Mouse (Mus musculus) midbrain, postnatal 0 days (tissue): ENCODE measurements at regions not wholly inside any gene's neighbourhood (a gene's known extent, or its start where the extent isn't known, plus 50 kb on each side); places are given as distances from the start of the nearest gene placed in this dataset.
A peak's percentile ranks its signal among the peaks of the same experiment; 100 is the strongest.

Source experiments
- ATAC-seq: fragments of 200-750 bp; cut with Nextera tagmentation; 2 replicates; pipeline ENCODE4 v1.8.0; 2017; ENCODE audit warnings: moderate number of reproducible peaks, mild to moderate bottlenecking, moderate TSS enrichment, moderate library complexity; ENCODE audit not compliant: low FRiP score
- DNase-seq: peaks from one replicate; pipeline ENCODE4 v3.0.0-alpha.2; 2015; ENCODE audit warnings: low spot score
- H3K27ac ChIP-seq: fragments of 300-500 bp; sonication (generic); 2 replicates; pipeline ENCODE4 v1.5.1; 2014; ENCODE audit warnings: low read depth, mild to moderate bottlenecking, low read length, mixed read lengths
- H3K27me3 ChIP-seq: fragments of 300-500 bp; sonication (generic); 2 replicates; pipeline ENCODE4 v1.6.1; 2014; ENCODE audit warnings: low read length, control low read depth, mixed read lengths; ENCODE audit not compliant: insufficient read depth
- H3K36me3 ChIP-seq: fragments of 300-500 bp; sonication (generic); 2 replicates; pipeline ENCODE4 v1.6.1; 2014; ENCODE audit warnings: low read length, control low read depth, mixed read lengths; ENCODE audit not compliant: insufficient read depth
- H3K4me1 ChIP-seq: fragments of 300-500 bp; sonication (generic); 2 replicates; pipeline ENCODE4 v1.6.1; 2014; ENCODE audit warnings: mild to moderate bottlenecking, control low read depth, antibody characterized with exemption, low read length, mixed read lengths; ENCODE audit not compliant: insufficient read depth
- H3K4me2 ChIP-seq: fragments of 300-500 bp; sonication (generic); 2 replicates; pipeline ENCODE4 v1.6.1; 2014; ENCODE audit warnings: low read depth, mild to moderate bottlenecking, low read length, mixed read lengths; ENCODE audit not compliant: poor library complexity, severe bottlenecking
- H3K4me3 ChIP-seq: fragments of 300-500 bp; sonication (generic); 2 replicates; pipeline ENCODE4 v1.5.1; 2014; ENCODE audit warnings: low read depth, mild to moderate bottlenecking, low read length, moderate library complexity
- H3K9ac ChIP-seq: fragments of 300-500 bp; sonication (generic); replicated peaks from 2 replicates; pipeline ENCODE4 v1.6.1; 2014; ENCODE audit warnings: mild to moderate bottlenecking, low read length, moderate library complexity, mixed read lengths; ENCODE audit not compliant: poor library complexity, severe bottlenecking
- H3K9me3 ChIP-seq: fragments of 300-500 bp; sonication (generic); 2 replicates; pipeline ENCODE4 v1.6.1; 2016; ENCODE audit warnings: low read length, control low read depth
- CTCF ChIP-seq: IDR thresholded peaks from 2 replicates; pipeline ENCODE4 v1.5.1; 2016; ENCODE audit warnings: antibody characterized with exemption, mild to moderate bottlenecking
- WGBS: fragments of 180-500 bp; shearing (Covaris S2); extraction: QIAGEN DNeasy Blood & Tissue Kit; methylation state at CpG from one replicate; pipeline ENCODE4 v1.1.7; 2014; 5-methylcytosine and 5-hydroxymethylcytosine counted together

DNA sequence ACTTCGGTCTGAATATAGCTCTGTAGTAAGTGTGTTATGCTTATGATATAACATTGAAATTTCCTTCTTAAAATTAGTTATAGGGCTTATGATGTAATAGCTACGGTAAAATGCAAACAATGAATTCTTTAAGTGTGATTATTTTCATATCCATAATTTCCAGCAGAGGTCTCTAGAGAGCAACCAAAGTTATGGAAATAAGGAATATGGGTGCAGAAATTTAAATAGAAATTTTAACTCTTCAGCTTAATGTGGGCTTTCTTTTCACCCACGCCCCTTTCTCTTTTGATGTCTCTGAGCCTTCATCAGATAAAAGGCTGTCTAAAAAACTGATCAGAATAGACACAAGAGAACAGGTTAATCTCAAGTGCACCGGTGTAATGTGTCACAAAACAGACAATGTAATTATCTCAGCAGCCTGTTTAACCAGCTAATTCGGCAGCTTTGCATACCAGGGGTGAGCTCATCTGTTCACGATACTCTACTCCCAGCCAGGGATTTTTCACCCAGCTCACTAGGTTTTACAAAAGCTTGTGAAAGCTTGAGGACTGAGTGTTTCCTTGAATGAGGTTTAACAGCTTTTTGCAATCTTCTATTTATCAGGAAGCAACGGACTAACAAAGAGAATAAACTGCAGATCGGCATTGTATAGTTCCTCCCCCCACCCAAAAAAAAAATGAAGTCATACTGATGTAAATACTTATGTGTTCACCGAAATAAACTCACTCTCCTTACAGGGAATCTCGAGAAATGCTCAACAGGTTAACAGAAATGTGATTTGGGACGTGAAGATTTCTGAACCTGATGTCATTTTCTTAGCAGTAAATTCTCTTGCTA is 223.8 kb upstream of the Erbb4 start:
- DNase-seq (peak; percentile 57), ATAC-seq (peak; percentile 69)
- 31% methylated on average over 11 of the region's 11 CpGs for WGBS
- peak; percentile 68 for TF ChIP-seq CTCF
- H3K4me1 ChIP-seq, result no peaks in the 10 kb centered on the region
- no peaks in the 10 kb centered on the region for H3K27me3 ChIP-seq
- peak overlapping the region; percentile 12; the same call in 1 of the 2 replicates for H3K27ac ChIP-seq
- peak overlapping the region; percentile 36 for H3K4me2 ChIP-seq
- H3K36me3 ChIP-seq, result no peaks in the 10 kb centered on the region
- H3K9me3 ChIP-seq, result no peaks in the 10 kb centered on the region
- peak overlapping the region; percentile 18; the same call in 1 of the 2 replicates for H3K4me3 ChIP-seq
- no peak overlapping the region for H3K9ac ChIP-seq

- ATAC-seq (no peak), DNase-seq (no peak)
- 76% methylated on average over 3 of the region's 3 CpGs for WGBS
- Histone ChIP-seq H3K9ac (no peak overlapping the region), H3K27me3 (no peaks in the 10 kb centered on the region), H3K4me2 (no peak overlapping the region), H3K4me1 (no peaks in the 10 kb centered on the region), H3K36me3 (no peaks in the 10 kb centered on the region), H3K4me3 (no peak overlapping the region), H3K9me3 (no peaks in the 10 kb centered on the region), H3K27ac (no peak overlapping the region)
- no peak for TF ChIP-seq CTCF
Observed at GRCm38 (mm10) chr1:69329399-69329798, 221.5 kb upstream of the Erbb4 start.

DNA sequence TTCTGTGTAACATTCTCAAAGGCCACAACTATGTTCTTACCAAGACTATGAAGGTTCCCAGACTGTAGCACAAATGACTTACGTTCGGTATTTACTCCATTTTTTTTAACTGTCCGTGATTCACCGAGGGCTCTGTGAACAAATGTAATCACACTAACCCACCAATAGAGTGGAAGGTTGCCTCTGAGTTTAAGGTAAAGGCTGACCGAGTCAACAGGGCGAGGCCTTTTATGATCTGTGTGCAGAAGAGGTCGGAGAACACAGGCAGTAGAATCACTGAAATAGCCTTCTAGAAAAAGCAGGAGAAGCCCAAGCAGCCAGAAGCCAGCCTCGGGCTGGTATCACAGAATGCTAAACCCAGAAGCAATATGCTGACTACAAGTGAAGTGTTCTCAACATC is 218.9 kb upstream of the Erbb4 start:
- Histone ChIP-seq H3K9ac (no peak overlapping the region), H3K27me3 (no peaks in the 10 kb centered on the region), H3K27ac (no peak overlapping the region), H3K9me3 (no peaks in the 10 kb centered on the region), H3K4me1 (no peaks in the 10 kb centered on the region), H3K4me3 (no peak overlapping the region), H3K36me3 (no peaks in the 10 kb centered on the region), H3K4me2 (no peak overlapping the region)
- TF ChIP-seq CTCF, result no peak
- ATAC-seq, result no peak
- 93% methylated on average over 8 of the region's 8 CpGs for WGBS
- DNase-seq, result no peak

GRCm38 (mm10) chr1:69319526-69319925 is 211.7 kb upstream of the Erbb4 start:
- Histone ChIP-seq H3K9ac (no peak overlapping the region), H3K27ac (no peak overlapping the region), H3K27me3 (no peaks in the 10 kb centered on the region), H3K4me3 (no peak overlapping the region), H3K4me1 (no peaks in the 10 kb centered on the region), H3K4me2 (no peak overlapping the region), H3K9me3 (no peaks in the 10 kb centered on the region), H3K36me3 (no peaks in the 10 kb centered on the region)
- no peak for DNase-seq
- WGBS, result 88% methylated on average over 3 of the region's 3 CpGs
- TF ChIP-seq CTCF, result no peak
- ATAC-seq, result no peak

GRCm38 (mm10) chr1:69296816-69297215 is 189.0 kb upstream of the Erbb4 start:
- no peak for TF ChIP-seq CTCF
- H3K9me3 ChIP-seq, result no peaks in the 10 kb centered on the region

DNA sequence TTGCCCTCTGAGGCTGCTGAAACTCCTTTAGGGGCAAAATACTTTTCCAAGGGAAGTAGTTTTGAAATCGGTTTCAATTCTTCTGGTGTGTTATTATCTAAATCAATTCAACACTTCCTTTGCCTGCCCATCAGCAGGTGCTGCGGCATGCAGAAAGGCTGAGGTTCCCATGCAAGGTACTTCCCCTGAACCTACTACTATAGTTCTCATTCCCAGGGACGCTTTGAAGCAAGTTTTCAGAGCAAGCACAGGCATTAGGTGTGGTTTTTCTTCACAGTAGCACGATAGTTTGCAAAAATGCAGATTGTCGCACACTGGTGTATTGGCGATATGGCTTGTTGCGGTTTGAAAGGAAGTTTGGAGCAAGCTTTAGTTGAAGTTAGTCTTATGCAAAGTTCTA is 183.5 kb upstream of the Erbb4 start:
- Histone ChIP-seq H3K4me1 (no peaks in the 10 kb centered on the region), H3K27ac (no peak overlapping the region), H3K9me3 (no peaks in the 10 kb centered on the region), H3K4me2 (no peak overlapping the region), H3K9ac (no peak overlapping the region), H3K36me3 (no peaks in the 10 kb centered on the region), H3K27me3 (no peaks in the 10 kb centered on the region), H3K4me3 (no peak overlapping the region)
- DNase-seq (no peak), ATAC-seq (no peak)
- 84% methylated on average over 7 of the region's 7 CpGs for WGBS
- no peak for TF ChIP-seq CTCF

More at GRCm38 (mm10) chr1:69296816-69297215, 189.0 kb upstream of the Erbb4 start:
- H3K4me2 ChIP-seq, result no peak overlapping the region
- H3K27me3 ChIP-seq, result no peaks in the 10 kb centered on the region
- DNase-seq (no peak), ATAC-seq (no peak)
- no peaks in the 10 kb centered on the region for H3K36me3 ChIP-seq
- H3K4me1 ChIP-seq, result no peaks in the 10 kb centered on the region
- H3K4me3 ChIP-seq, result no peak overlapping the region
- H3K9ac ChIP-seq, result no peak overlapping the region
- H3K27ac ChIP-seq, result no peak overlapping the region
- WGBS, result 64% methylated on average over 3 of the region's 3 CpGs
